In genomic region chr4:124943022-124943421, GRCm38 (mm10) we compare ENCODE assay signal across 8 mouse cellular contexts. TPM values are rescaled to one million over a fixed set of nuclear protein-coding genes. Genes with fewer than 3 reads are reported as not detected.
A peak's percentile ranks its signal among the peaks of the same experiment; 100 is the strongest.
DNase-seq lines count a peak whose midpoint lies in the region; ATAC-seq lines count a peak whose summit lies in the region.

No protein-coding gene starts in this region.

- H3K36me3 ChIP-seq in intestine, embryonic 15.5 days = peaks cover 3% of the 10 kb centered on the region; the same call in 1 of the 2 replicates
- peaks cover 42% of the 10 kb centered on the region for H3K36me3 ChIP-seq in limb, embryonic 10.5 days
- peaks cover 3% of the 10 kb centered on the region; the same call in 1 of the 2 replicates for H3K36me3 ChIP-seq in neural tube, embryonic 11.5 days (ENCODE audit: control insufficient read depth, insufficient read depth, low read length)

- H3K27me3 ChIP-seq in intestine, embryonic 15.5 days (replicated peaks) = no peaks in the 10 kb centered on the region
- H3K27me3 ChIP-seq in limb, embryonic 10.5 days (ENCODE audit: low read depth, poor library complexity, severe bottlenecking) = peaks cover 30% of the 10 kb centered on the region
- no peaks in the 10 kb centered on the region for H3K27me3 ChIP-seq in neural tube, embryonic 11.5 days (ENCODE audit: control insufficient read depth, insufficient read depth, low read length)

- H3K27ac ChIP-seq in intestine, embryonic 15.5 days = no peak overlapping the region
- no peak overlapping the region for H3K27ac ChIP-seq in limb, embryonic 10.5 days
- no peak overlapping the region for H3K27ac ChIP-seq in neural tube, embryonic 11.5 days (ENCODE audit: low read depth, low read length)

- H3K4me1 ChIP-seq in intestine, embryonic 15.5 days (replicated peaks) = no peaks in the 10 kb centered on the region
- H3K4me1 ChIP-seq in limb, embryonic 10.5 days = peaks cover 14% of the 10 kb centered on the region
- 0 out of 2 replicates have a peak, but pooled peaks cover 4% of the 10 kb centered on the region for H3K4me1 ChIP-seq in neural tube, embryonic 11.5 days (ENCODE audit: control insufficient read depth, insufficient read depth, low read length)

- peak; percentile 73 for DNase-seq in ovary, postnatal 10 days (ENCODE audit: low spot score)
- DNase-seq in ovary, adult 18-20 months (ENCODE audit: low spot score) = no peak
- DNase-seq in c-Kit-positive CD71-positive TER-119-negative erythroid progenitor cells, embryonic 14.5 days (ENCODE audit: low read depth) = peak; percentile 71
- DNase-seq in frontal cortex, postnatal 10 days (ENCODE audit: low spot score in 2 of 2) = peak; percentile 32 to 78
- DNase-seq in limb, embryonic 10.5 days (ENCODE audit: low spot score) = peak; percentile 94
- peak; percentile 83 for DNase-seq in neural tube, embryonic 11.5 days (ENCODE audit: low spot score)
- DNase-seq in thymus, adult 18-20 months = peak; percentile 25 to 32

- H3K4me3 ChIP-seq in intestine, embryonic 15.5 days (replicated peaks) = no peak overlapping the region
- H3K4me3 ChIP-seq in limb, embryonic 10.5 days = no peak overlapping the region
- H3K4me3 ChIP-seq in neural tube, embryonic 11.5 days (ENCODE audit: low read depth, low read length) = no peak overlapping the region

- peak; percentile 67; the same call in 1 of the 2 replicates for ATAC-seq in intestine, embryonic 15.5 days
- ATAC-seq in neural tube, embryonic 11.5 days (ENCODE audit: insufficient read depth, low FRiP score, low TSS enrichment) = no peak

- H3K9ac ChIP-seq in intestine, embryonic 15.5 days = no peak overlapping the region
- H3K9ac ChIP-seq in neural tube, embryonic 11.5 days (ENCODE audit: low read length) = no peak overlapping the region

- H3K9me3 ChIP-seq in intestine, embryonic 15.5 days = no peaks in the 10 kb centered on the region
- no peaks in the 10 kb centered on the region for H3K9me3 ChIP-seq in limb, embryonic 10.5 days (replicated peaks)
- no peaks in the 10 kb centered on the region for H3K9me3 ChIP-seq in neural tube, embryonic 11.5 days (ENCODE audit: control insufficient read depth, low read length)

- 6% methylated on average over 4 of the region's 4 CpGs for WGBS in intestine, embryonic 15.5 days
- WGBS in limb, embryonic 10.5 days = 12% methylated on average over 4 of the region's 4 CpGs
- 9% methylated on average over 4 of the region's 4 CpGs for whole genome bisulfite sequencing in neural tube, embryonic 11.5 days

- H3K4me2 ChIP-seq in intestine, embryonic 15.5 days (replicated peaks) = no peak overlapping the region
- H3K4me2 ChIP-seq in neural tube, embryonic 11.5 days (ENCODE audit: low read depth) = no peak overlapping the region

RNA-seq across cellular contexts. Expression of gene Cdca8, which starts 3.9 kb away (rescaled TPM):
- polyA plus RNA-seq in intestine, embryonic 15.5 days (2015; fragmentation: Nextera tagmentation; extraction: Ambion mirVana) = 125 and 128 TPM in 2 replicates
- 221 and 226 TPM in 2 replicates for polyA plus RNA-seq in limb, embryonic 10.5 days (2016; fragmentation: Nextera tagmentation; extraction: Ambion mirVana)
- 181 and 186 TPM in 2 replicates for polyA plus RNA-seq in neural tube, embryonic 11.5 days (2014; fragmentation: Nextera tagmentation; extraction: Ambion mirVana)

RNA-seq across cellular contexts. Expression of gene 9930104L06Rik, which starts 6.2 kb away (rescaled TPM):
- 10.1 and 10.7 TPM in 2 replicates for polyA plus RNA-seq in intestine, embryonic 15.5 days (2015; fragmentation: Nextera tagmentation; extraction: Ambion mirVana)
- 14.6 and 17.0 TPM in 2 replicates for polyA plus RNA-seq in limb, embryonic 10.5 days (2016; fragmentation: Nextera tagmentation; extraction: Ambion mirVana)
- 4.9 and 6.5 TPM in 2 replicates for polyA plus RNA-seq in neural tube, embryonic 11.5 days (2014; fragmentation: Nextera tagmentation; extraction: Ambion mirVana)

RNA-seq across cellular contexts. Expression of gene Rspo1, which starts 43.2 kb away (rescaled TPM):
- polyA plus RNA-seq in intestine, embryonic 15.5 days (2015; fragmentation: Nextera tagmentation; extraction: Ambion mirVana) = 8.2 and 8.9 TPM in 2 replicates
- polyA plus RNA-seq in limb, embryonic 10.5 days (2016; fragmentation: Nextera tagmentation; extraction: Ambion mirVana) = 4.8 and 6.3 TPM in 2 replicates
- polyA plus RNA-seq in neural tube, embryonic 11.5 days (2014; fragmentation: Nextera tagmentation; extraction: Ambion mirVana) = 3.9 and 4.2 TPM in 2 replicates
